Mouse (Mus musculus) c-Kit-negative CD71-positive TER-119-positive erythroid progenitor cells, embryonic 14.5 days (primary cell): Measurements from ENCODE around the gene Iqgap1.

Source experiments
- DNase-seq: peaks from one replicate; pipeline ENCODE4 v3.0.0-alpha.2; 2013; ENCODE audit warnings: low read depth, low spot score

Iqgap1 gene

GRCm38 (mm10) chr7:80825843-80826403 is at the start of gene Iqgap1:
TSS of gene Iqgap1 (minus strand) at chr7:80825974.
- no peak for DNase-seq

GRCm38 (mm10) chr7:80873631-80874030 is 47.9 kb upstream of the Iqgap1 start:
- DNase-seq = no peak

GRCm38 (mm10) chr7:80873038-80873437 is 47.3 kb upstream of the Iqgap1 start:
- no peak for DNase-seq

GRCm38 (mm10) chr7:80868686-80869085 is 42.9 kb upstream of the Iqgap1 start:
- DNase-seq = no peak

GRCm38 (mm10) chr7:80866514-80867147 is 40.9 kb upstream of the Iqgap1 start:
- DNase-seq = no peak

- DNase-seq = no peak
These were observed 39.7 kb upstream of the Iqgap1 start for GRCm38 (mm10) chr7:80865521-80865920.

- DNase-seq = no peak
These were observed 39.1 kb upstream of the Iqgap1 start for GRCm38 (mm10) chr7:80864831-80865230.

- DNase-seq = no peak
These were observed 38.4 kb upstream of the Iqgap1 start for GRCm38 (mm10) chr7:80864151-80864550.

- no peak for DNase-seq
These were observed 37.7 kb upstream of the Iqgap1 start for GRCm38 (mm10) chr7:80863520-80863919.

- DNase-seq = no peak
These were observed 36.7 kb upstream of the Iqgap1 start for GRCm38 (mm10) chr7:80862475-80862874.

GRCm38 (mm10) chr7:80860729-80861274 is 35.0 kb upstream of the Iqgap1 start, which contains the start of gene Zscan2:
TSS of gene Zscan2 (plus strand) at chr7:80860920.
- peak; percentile 58 for DNase-seq

GRCm38 (mm10) chr7:80860227-80860626 is 34.5 kb upstream of the Iqgap1 start:
- DNase-seq = no peak

- DNase-seq = no peak
These were observed 31.4 kb upstream of the Iqgap1 start for GRCm38 (mm10) chr7:80857181-80857580.

GRCm38 (mm10) chr7:80855316-80855715 is 29.5 kb upstream of the Iqgap1 start:
- DNase-seq = no peak

GRCm38 (mm10) chr7:80853218-80853617 is 27.4 kb upstream of the Iqgap1 start:
- no peak for DNase-seq

- no peak for DNase-seq
These were observed 24.7 kb upstream of the Iqgap1 start for GRCm38 (mm10) chr7:80850520-80850919.

- peak; percentile 39 for DNase-seq
These were observed 23.9 kb upstream of the Iqgap1 start for GRCm38 (mm10) chr7:80849710-80850109.

- DNase-seq = no peak
These were observed 23.5 kb upstream of the Iqgap1 start for GRCm38 (mm10) chr7:80849267-80849666.

- DNase-seq = no peak
These were observed 20.9 kb upstream of the Iqgap1 start for GRCm38 (mm10) chr7:80846709-80847108.

- DNase-seq = no peak
These were observed 20.5 kb upstream of the Iqgap1 start for GRCm38 (mm10) chr7:80846280-80846678.

- DNase-seq = no peak
These were observed 20.0 kb upstream of the Iqgap1 start for GRCm38 (mm10) chr7:80845621-80846279.

GRCm38 (mm10) chr7:80844691-80845090 is 18.9 kb upstream of the Iqgap1 start:
- DNase-seq = no peak
